Mouse (Mus musculus) kidney, adult 2 months (tissue): Measurements from ENCODE around the gene Grid2ip.

Experiments used
- CTCF ChIP-seq: fragments of 200-500 bp; conservative IDR thresholded peaks from 2 replicates; pipeline ENCODE4 v1.5.1; 2011; ENCODE audit warnings: low read depth, mild to moderate bottlenecking, control low read depth, low read length, moderate library complexity, mixed read lengths; ENCODE audit not compliant: insufficient read depth, insufficient read length
- POLR2A ChIP-seq: fragments of 200-500 bp; IDR thresholded peaks from one replicate; pipeline ENCODE4 v1.6.1; 2011; ENCODE audit warnings: low read depth, low read length, control low read depth

DNA sequence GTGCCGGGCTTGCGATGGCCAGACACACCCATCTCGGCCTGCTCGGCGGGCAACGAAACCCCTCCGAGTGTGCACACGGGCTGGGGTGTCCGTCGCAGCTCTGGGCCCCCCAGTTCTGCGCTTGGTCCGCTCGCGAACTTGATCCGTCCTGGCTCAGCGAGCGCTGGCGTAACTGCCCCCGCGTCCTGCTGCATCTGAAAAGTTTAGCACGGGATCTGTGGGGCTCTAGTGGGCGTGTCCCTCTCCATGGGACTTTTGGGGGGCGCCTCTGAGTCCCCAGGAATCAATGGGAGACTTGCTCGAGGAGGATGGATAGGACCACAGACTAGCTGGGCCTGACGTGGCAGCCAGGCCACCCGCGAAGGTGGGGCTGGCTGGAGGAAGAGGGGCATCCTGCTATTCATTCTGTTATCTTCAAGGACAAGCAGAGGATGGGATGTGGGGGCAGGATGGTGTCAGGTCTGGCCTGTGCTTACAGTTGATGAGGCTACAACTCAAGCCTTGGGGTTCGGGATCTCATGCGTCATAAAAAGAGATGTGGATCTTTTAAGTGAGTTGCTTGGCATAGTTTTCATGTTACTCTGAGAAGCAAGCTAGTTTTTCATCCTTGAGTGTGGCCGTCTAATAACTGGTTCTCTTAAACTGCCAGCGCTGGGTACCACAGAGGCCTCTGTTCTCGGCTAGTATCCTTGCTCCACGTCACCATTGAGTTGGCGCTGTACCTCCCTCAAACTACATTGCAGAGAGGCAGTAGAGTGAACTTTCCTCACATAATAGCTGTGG, 47.2 kb downstream of the Grid2ip start:
- no peak for TF ChIP-seq POLR2A
- TF ChIP-seq CTCF, result no peak
